Mouse (Mus musculus): ENCODE measurements around the gene Cdkn2d. TPM values are rescaled to one million over a fixed set of nuclear protein-coding genes. Genes with fewer than 3 reads are reported as not detected.
"Not testable (repeated sequence)": the region's sequence is repeated elsewhere in the genome, so short reads cannot be mapped to it uniquely, and the experiment has no call there.

Gene Cdkn2d
- total RNA-seq, 2 experiments from 2014 or later, result 66.7 to 69.5 TPM

- no peak for DNase-seq (ENCODE audit: low spot score in 2 of 2)
Observed at GRCm38 (mm10) chr9:21275727-21276126, 15.5 kb downstream of the Cdkn2d start.

DNA sequence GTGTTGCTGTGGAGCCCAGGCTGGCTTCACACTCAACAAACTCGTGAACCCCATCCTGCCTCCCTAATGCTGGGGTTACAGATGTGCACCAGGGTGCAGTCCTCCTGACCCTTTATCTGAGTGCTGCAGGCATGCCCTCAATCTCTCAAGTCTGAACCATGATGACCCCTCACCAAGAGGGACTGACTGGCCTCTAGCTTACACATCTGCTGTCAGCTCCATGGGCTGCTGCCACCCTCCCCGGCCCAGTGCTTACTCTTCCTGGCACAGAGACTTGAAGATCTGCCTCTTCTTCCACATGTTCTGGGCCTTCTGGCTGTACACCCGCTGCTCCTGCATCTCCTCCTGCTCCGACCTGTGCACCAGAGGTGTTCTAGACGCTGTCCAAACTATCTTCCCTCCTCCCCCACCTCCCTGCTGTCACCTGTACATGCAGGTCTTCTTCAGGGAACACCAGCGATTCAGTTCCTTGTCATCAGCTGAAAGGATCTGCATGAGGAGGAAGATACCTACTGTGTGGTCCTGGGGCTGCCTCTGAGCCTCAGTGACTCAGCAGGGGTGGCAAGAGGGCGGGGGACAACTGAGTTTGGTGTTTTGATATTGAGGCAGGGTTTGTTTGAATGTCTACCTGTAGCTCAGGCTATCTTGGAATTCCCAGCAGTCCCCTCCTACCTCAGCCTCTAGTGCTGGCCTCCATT is 16.0 kb downstream of the Cdkn2d start:
- DNase-seq (ENCODE audit: low spot score in 2 of 2), result no peak

DNA sequence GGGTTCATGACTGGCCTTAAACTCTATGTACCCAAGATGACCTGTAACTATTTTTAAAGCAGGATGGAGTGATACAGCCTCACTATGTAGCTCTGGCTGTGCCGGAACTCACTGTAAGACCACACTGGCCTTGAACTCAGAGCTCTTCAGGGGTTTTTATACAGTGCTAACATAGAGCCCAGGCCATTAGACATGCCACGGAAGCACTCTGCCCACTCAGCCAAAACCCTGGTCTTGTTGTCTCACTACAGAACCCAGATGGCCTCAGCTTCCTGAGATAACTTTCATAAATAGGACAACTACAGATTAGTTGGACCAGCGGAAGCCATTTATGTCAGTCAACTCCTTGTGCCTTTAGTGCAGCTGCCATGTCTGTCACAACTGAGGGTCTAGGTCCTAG is 16.9 kb downstream of the Cdkn2d start:
- no peak for DNase-seq (ENCODE audit: low spot score in 2 of 2)

GRCm38 (mm10) chr9:21273520-21274228 is 17.5 kb downstream of the Cdkn2d start:
- no peak for DNase-seq (ENCODE audit: low spot score in 2 of 2)

DNA sequence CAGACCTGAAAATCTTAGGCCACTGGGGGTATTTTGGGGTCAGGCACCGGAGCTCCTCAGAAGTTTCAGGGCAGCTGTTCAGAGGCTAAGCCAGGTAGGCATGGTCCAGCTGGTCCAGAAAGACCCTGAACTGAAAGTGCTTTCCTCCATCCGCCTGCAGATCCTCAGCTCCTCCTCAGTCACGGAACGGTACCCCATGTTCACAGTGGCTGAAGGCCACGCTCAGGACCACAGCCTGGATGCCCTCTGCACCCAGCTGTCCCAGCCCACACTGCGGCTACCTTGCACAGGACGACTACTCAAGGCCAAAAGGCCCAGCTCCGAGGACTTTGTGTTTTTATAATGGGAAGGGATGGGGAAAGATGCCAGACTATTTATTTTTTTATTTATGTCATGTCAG is 18.1 kb downstream of the Cdkn2d start:
- no peak for DNase-seq (ENCODE audit: low spot score in 2 of 2)

DNA sequence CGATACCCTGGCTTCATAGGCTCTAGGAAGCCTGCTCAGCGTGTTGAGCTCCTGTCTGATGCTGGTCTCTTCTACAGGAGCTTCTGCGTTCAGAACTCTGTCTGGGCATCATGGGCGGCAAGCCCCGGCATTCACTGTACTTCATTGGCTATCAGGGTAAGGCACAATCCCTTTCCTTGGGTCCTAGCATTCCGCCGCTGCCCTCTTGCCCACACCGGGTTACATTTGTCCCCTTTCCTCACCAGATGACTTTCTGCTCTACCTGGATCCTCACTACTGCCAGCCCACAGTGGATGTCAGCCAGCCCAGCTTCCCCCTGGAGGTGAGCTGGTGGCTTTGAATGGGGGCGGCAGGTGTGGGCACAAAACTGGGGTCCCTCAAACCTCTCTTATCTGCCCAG is 18.8 kb downstream of the Cdkn2d start:
- no peak for DNase-seq (ENCODE audit: low spot score in 2 of 2)

GRCm38 (mm10) chr9:21269590-21269989 is 21.6 kb downstream of the Cdkn2d start:
- not testable (repeated sequence) for DNase-seq (ENCODE audit: low spot score in 2 of 2)

DNA sequence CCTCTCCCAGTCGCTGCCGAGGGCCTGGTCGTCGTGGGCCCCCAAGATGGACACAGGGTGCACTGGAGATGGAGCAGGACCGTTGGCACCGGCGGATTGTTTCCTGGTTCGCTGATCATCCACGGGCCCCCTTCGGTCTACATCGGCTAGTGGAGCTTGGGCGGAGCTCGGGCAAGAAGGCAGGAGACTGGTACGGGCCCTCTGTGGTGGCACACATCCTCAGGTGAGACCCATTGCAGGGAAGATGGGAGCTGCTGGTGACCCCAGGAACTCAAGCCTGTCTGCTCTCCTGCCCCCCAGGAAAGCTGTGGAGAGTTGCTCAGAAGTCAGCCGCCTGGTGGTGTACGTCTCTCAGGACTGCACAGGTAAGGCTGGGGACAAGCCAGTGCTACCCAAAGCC is 22.9 kb downstream of the Cdkn2d start:
- no peak for DNase-seq (ENCODE audit: low spot score in 2 of 2)

- DNase-seq (ENCODE audit: low spot score in 2 of 2), result no peak
Observed at GRCm38 (mm10) chr9:21266889-21267288, 24.3 kb downstream of the Cdkn2d start.

DNA sequence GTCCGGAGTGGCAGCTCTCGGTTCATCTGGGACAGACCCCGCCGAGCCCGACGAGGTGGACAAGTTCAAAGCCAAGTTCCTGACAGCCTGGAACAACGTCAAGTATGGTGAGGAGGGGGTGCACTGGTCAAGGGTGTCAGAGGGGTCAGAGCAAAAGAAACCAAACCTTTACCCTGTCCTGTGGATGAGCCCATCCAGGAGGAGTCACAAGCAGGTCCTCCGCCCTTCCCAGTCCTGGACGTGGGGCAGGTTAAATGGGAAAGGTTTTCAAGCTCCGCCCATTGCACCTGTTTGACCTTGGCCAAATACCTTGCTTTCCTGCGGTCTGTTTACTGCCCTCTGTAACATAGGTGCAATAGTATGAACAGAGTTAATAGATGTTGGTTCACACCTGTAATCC is 25.6 kb downstream of the Cdkn2d start:
- DNase-seq (ENCODE audit: low spot score in 2 of 2), result no peak

GRCm38 (mm10) chr9:21265000-21265561 is 26.1 kb downstream of the Cdkn2d start, which contains the start of gene Atg4d:
TSS of gene Atg4d (plus strand) at chr9:21265293.
- DNase-seq (ENCODE audit: low spot score in 2 of 2), result peak; percentile 94 to 96

DNA sequence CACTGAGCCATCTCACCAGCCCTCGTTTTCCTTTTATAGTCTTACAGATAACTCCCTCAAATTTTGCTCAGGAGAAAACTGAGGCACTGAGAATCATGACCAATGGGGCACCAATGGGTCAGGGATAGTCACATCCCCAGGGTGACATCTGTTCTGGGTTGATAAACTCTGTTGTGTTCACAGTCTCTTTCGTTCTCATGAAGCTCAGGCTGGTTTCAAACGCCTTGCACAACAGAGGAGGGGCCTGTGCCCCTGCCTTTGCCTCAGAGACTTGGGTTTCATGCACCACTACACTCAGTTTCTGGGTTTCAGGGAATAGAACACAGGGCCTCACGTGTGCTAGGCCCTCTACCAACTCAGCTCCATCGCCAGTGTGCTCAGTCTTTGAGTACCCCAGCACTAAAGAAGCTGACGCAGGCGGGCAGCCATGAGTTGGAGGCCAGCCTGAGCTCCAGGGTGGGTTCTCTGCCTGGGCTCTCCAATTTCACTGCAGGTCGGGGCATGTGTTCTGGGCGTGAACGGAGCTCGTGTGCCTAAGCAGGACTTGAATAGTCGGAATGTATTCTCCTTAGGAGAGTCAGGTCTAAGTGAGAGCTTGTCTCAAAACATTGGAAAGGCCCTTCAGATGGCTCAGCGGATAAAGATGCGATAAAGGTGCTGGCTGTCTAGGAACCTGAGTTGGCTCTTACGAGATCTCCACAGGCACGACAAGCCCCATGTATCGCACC is 26.8 kb downstream of the Cdkn2d start:
- DNase-seq (ENCODE audit: low spot score in 2 of 2), result no peak

GRCm38 (mm10) chr9:21261831-21262230 is 29.4 kb downstream of the Cdkn2d start:
- DNase-seq (ENCODE audit: low spot score in 2 of 2), result no peak

GRCm38 (mm10) chr9:21260491-21261040 is 30.6 kb downstream of the Cdkn2d start:
- no peak for DNase-seq (ENCODE audit: low spot score in 2 of 2)

DNA sequence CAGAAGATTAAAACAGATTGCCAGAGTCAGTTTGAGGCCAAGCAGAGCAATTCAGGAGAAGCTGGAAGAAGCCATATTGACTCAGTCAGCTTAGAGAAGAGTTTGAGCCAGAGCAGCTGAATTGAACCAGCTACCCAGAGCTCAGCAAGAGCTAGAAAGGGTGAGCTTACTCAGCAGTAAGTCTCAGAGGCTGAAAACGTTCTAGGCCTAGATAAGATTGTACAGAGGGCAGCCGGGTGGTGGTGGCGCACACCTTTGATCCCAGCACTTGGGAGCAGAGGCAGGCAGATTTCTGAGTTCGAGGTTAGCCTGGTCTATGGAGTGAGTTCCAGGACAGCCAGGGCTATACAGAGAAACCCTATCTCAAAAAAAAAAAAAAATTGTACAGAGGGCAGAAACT is 34.9 kb downstream of the Cdkn2d start:
- not testable (repeated sequence) for DNase-seq (ENCODE audit: low spot score in 2 of 2)

- no peak for DNase-seq (ENCODE audit: low spot score in 2 of 2)
Observed at GRCm38 (mm10) chr9:21254690-21255089, 36.5 kb downstream of the Cdkn2d start.

DNA sequence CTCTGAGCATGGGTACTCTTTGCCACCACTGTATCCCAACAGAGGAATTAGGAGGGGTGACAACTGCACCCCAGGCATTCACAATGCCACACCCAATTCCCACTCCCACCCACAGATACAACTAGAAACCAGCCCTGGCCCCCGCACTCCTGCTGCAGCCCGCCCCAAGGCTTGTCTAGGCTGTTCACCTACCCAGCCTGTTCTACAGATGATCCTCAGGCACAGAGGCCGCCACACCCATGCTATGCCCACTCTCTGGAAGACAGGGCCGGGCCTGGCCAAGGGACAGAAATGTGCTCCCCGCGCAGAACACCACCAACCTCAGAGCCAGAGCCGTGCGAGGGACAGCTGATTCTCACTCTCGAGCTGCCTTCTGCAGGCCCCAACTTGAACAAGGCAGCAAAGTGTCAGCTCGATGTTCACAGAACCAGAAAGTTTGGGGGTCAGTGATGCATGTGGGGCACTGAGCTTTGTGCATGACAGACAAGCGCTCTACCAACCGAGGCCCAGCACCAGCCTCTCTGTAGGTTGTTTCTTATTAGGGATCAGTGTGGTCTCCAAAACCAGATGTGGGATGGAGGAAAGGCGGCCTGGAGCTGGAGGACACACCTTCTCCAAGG is 40.0 kb downstream of the Cdkn2d start:
- no peak for DNase-seq (ENCODE audit: low spot score in 2 of 2)

GRCm38 (mm10) chr9:21250509-21250908 is 40.7 kb downstream of the Cdkn2d start:
- DNase-seq (ENCODE audit: low spot score in 2 of 2), result no peak

GRCm38 (mm10) chr9:21249629-21250508 is 41.3 kb downstream of the Cdkn2d start:
- DNase-seq (ENCODE audit: low spot score in 2 of 2), result no peak

GRCm38 (mm10) chr9:21248326-21248725 is 42.9 kb downstream of the Cdkn2d start, which contains the start of gene S1pr5:
TSS of gene S1pr5 (minus strand) at chr9:21248443.
- DNase-seq (ENCODE audit: low spot score in 2 of 2), result no peak

All from layer of hippocampus, postnatal 10 days (tissue).